Mouse (Mus musculus) ES-CJ7 (cell line): Measurements from ENCODE around the gene Bhlhe23.

Source experiments
- DNase-seq: peaks from one replicate; pipeline ENCODE4 v3.0.0; 2011; ENCODE audit warnings: low read depth, low spot score

Gene Bhlhe23

GRCm38 (mm10) chr2:180776793-180777192 lies at the start of gene Bhlhe23:
TSS of gene Bhlhe23 (minus strand) at chr2:180776900.
- DNase-seq = peak; percentile 37

DNA sequence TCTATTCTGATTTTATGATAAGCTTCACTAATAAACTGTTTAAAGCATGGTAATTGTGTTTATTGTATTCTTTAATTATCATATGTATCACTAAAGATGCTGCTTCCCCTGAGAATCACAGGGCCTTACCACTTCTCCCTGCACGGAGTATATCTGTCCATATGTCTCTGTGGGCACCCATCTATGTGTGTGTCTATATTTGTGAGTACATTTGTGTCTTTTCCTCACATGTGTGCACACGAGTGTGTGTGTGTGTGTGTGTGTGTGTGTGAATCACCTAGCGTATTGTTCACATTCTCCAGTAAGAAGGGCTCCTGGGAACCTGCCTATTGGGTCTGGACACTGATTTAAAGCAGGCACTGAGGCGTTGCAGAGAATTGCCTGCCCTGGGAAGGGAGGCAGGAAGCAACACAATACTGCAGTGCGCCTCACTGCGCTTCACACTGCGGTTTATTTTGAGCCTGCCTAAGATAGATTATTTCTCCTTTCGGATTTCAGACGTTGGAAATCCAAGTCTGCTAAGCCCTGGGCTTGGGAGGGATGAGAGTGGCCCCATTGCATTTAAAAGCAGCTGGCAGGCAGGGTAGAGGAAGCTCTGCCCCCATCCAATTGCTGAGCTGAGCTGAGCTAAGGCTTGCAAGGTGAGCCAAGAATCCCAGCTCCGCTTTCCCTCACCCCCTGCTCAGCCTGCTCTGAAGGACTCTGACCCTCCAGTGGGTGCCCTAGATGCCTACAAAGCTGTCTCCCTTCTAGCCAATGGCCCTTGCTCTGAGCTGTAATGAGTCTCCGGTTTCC lies 48.6 kb upstream of the Bhlhe23 start:
- DNase-seq = no peak

- no peak for DNase-seq
Observed at GRCm38 (mm10) chr2:180824724-180825123, 48.0 kb upstream of the Bhlhe23 start.

- DNase-seq = no peak
Observed at GRCm38 (mm10) chr2:180824061-180824460, 47.4 kb upstream of the Bhlhe23 start.

GRCm38 (mm10) chr2:180822476-180822875 lies 45.8 kb upstream of the Bhlhe23 start:
- peak; percentile 18 for DNase-seq

- DNase-seq = no peak
Observed at GRCm38 (mm10) chr2:180819504-180819903, 42.8 kb upstream of the Bhlhe23 start.

DNA sequence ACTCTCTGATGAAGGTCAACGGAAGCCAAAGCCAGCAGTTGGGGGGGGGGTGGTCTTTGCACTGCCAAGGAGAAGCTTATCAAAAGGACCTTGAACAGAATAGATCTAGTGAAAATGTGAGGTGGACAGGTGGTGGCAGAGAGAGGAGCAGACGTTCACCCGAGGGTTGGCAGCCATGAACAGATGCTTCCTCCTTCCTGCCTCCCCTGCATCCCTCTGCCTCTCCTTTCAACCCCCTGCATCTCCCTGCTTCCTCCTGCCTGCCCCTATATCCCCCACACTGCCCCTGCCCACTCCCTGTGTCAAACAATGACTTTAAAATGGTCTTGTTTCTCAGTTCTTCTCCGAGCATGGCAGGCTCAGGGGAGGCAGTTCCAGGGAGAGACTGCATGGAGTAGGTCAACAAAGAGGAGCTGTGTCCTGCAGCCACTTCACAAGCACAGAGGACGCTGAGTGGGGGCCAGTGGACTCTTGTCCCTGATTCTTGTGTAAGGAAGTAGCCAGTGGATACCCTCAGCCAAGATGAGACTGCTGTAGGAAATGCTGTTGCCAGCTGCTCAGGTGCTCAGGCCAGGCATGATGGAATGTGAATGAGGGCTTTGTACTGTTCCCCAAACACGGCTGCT lies 39.9 kb upstream of the Bhlhe23 start:
- no peak for DNase-seq

GRCm38 (mm10) chr2:180813982-180814568 lies 37.4 kb upstream of the Bhlhe23 start:
- DNase-seq = no peak

GRCm38 (mm10) chr2:180811002-180811401 lies 34.3 kb upstream of the Bhlhe23 start:
- DNase-seq = no peak

DNA sequence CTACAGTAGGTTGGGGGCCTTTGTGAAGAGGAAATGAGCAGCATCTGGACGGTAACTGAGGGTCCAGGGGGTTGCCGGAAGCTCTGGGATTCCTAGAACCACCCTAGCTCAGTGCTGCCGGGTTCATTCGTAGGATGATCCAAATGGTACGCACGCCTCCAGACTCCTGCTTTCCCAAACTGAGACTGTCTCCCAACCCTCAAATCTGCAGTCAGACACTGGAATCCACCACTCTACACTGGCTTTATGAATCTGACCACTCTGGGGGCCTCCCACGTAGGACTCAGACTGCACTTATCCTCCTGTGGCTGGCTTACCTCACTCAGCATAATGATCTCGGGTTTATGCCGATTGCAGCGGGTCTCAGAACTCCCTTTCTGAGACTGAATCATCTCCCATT lies 32.8 kb upstream of the Bhlhe23 start:
- no peak for DNase-seq

GRCm38 (mm10) chr2:180805966-180806365 lies 29.3 kb upstream of the Bhlhe23 start:
- peak; percentile 21 for DNase-seq

GRCm38 (mm10) chr2:180796008-180796407 lies 19.3 kb upstream of the Bhlhe23 start:
- DNase-seq = peak; percentile 64

DNA sequence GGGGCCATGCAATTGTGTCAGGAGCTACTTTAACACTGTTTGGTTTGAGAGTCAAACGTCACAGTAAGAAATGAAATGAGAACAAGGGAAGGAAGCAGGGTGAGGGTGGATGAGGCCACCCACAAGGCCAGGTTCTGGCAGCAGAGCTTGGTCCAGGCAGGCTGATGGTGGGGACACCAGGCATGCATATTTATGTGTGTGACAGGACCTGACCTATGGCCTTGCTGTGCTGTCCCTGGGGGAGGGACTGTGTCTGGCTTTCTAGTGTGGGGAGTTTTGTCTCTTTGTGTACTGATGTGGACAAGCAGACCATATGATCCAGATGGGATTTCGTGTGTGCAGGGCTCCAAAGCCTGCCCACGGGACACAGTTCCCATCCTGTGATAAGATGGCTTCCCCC lies 18.9 kb upstream of the Bhlhe23 start:
- no peak for DNase-seq

GRCm38 (mm10) chr2:180794422-180794821 lies 17.7 kb upstream of the Bhlhe23 start:
- DNase-seq = no peak

GRCm38 (mm10) chr2:180791674-180792073 lies 15.0 kb upstream of the Bhlhe23 start:
- peak; percentile 44 for DNase-seq

DNA sequence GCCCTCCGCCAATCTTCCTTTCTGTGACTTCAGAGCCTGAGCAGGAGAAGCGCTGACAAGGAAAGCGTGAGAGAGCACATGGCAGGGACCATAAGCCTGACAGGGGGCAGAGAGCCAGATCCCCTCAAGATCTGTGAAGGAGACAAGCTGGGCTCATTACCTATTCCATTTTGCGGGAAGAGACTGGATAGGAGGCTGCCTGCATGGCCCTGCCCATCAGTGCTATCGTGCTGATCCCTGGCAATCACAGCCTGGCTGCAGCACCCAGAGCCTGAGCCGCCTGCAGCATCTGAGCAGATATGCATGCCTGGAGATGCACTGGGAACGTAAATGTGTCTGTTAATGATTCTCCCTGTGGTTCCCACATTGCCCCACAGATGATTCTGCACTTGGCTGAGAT lies 12.1 kb upstream of the Bhlhe23 start:
- DNase-seq = no peak

GRCm38 (mm10) chr2:180788386-180788785 lies 11.7 kb upstream of the Bhlhe23 start:
- no peak for DNase-seq

- no peak for DNase-seq
Observed at GRCm38 (mm10) chr2:180787566-180788232, 11.0 kb upstream of the Bhlhe23 start.

DNA sequence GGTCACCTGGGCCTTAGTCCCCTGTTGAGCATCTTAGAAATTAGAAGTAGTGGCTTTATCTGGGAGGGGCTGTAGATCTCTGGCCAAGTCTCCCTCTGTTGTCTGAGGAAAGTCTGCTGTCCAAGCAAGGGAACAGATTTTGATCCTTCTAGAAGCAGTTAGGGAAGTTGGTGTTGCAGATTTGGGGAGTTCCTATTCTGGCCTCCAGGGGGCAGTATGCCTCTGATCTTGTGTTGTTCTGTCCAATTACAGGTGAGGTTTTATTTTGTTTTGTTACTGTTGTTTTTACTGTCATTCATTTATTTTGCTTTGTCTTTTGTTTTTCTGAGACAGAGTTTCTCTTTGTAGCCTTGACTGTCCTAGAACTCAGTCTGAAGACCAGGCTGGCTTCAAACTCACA lies 10.0 kb upstream of the Bhlhe23 start:
- peak; percentile 45 for DNase-seq

- DNase-seq = peak; percentile 70
Observed at GRCm38 (mm10) chr2:180780282-180780681, 3.6 kb upstream of the Bhlhe23 start.

GRCm38 (mm10) chr2:180779226-180780104 lies 2.8 kb upstream of the Bhlhe23 start:
- peak; percentile 67 for DNase-seq
